In the genomic region with DNA sequence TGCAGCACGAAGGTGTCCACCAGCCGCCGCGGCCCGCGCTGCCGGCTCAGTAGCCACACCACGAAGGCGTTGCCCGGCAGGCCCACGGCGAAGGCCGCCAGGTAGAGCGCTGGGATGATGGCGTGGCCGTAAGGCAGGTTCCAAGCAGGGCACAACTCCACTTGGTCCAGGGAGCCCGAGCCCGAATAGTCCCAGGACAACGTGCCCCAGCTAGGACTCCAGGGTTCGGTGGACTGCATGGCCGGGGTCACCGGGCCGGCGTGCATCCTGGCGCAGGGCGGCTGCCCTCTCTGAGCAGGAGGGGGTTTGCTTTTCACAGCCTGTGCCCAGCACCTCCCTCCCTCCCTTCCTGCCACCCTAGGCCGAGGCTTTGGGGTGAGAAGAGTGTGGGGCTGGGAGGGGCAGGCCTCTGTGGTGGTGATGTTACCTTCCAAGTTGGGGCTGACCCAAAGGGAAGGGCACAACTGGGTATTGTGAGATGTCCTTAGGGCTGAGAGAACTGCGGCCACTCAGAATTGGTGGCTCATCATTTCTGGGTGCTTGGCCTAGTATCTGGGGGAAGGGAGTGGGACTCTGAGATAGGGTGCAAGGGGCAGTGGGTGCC, we compare ENCODE assay signal across 7 mouse cellular contexts. TPM values are rescaled to one million over a fixed set of nuclear protein-coding genes. Genes with fewer than 3 reads are reported as not detected.
DNase-seq lines count a peak whose midpoint lies in the region; ATAC-seq and TF ChIP-seq lines count a peak whose summit lies in the region.

TSS of gene Gpr25 (minus strand) at position 239 of the 604 bp plus-strand sequence.

- DNase-seq in layer of hippocampus, postnatal 10 days (ENCODE audit: low spot score in 2 of 2): no peak
- no peak for DNase-seq in layer of hippocampus, postnatal 14 days (ENCODE audit: low spot score in 2 of 2)
- no peak for DNase-seq in hindbrain, embryonic 14.5 days (ENCODE audit: low spot score)
- no peak for DNase-seq in midbrain, postnatal 0 days (ENCODE audit: low spot score)
- DNase-seq in urinary bladder, postnatal 14 days (ENCODE audit: low spot score): no peak

- H3K27me3 ChIP-seq in embryonic facial prominence, embryonic 12.5 days: peaks cover 63% of the 10 kb centered on the region
- peaks cover 49% of the 10 kb centered on the region for H3K27me3 ChIP-seq in hindbrain, embryonic 14.5 days (ENCODE audit: control insufficient read depth, insufficient read depth, low read length)
- peaks cover 5% of the 10 kb centered on the region; the same call in 1 of the 2 replicates for H3K27me3 ChIP-seq in midbrain, postnatal 0 days (ENCODE audit: insufficient read depth, low read length)

- peak within 1 kb of the TSS; percentile 65 for H3K9ac ChIP-seq in embryonic facial prominence, embryonic 12.5 days
- H3K9ac ChIP-seq in hindbrain, embryonic 14.5 days: peak within 1 kb of the TSS; percentile 77
- peak within 1 kb of the TSS; percentile 71 for H3K9ac ChIP-seq in midbrain, postnatal 0 days (replicated peaks; ENCODE audit: low read length, poor library complexity, severe bottlenecking)

- ATAC-seq in embryonic facial prominence, embryonic 12.5 days (ENCODE audit: insufficient number of reproducible peaks, insufficient read depth, low FRiP score, low TSS enrichment): 0 out of 2 replicates have a peak, but pooled peaks have one; percentile 12
- ATAC-seq in hindbrain, embryonic 14.5 days (ENCODE audit: low FRiP score): peak; percentile 49; the same call in 1 of the 2 replicates
- ATAC-seq in midbrain, postnatal 0 days (ENCODE audit: low FRiP score): peak; percentile 48
- no peak for ATAC-seq in inflammation-experienced regulatory T-cells, adult 6 months

- H3K9me3 ChIP-seq in embryonic facial prominence, embryonic 12.5 days: no peaks in the 10 kb centered on the region
- no peaks in the 10 kb centered on the region for H3K9me3 ChIP-seq in hindbrain, embryonic 14.5 days (ENCODE audit: control insufficient read depth, low read length)
- no peaks in the 10 kb centered on the region for H3K9me3 ChIP-seq in midbrain, postnatal 0 days (ENCODE audit: low read length)

- peak within 1 kb of the TSS; percentile 96 for H3K4me2 ChIP-seq in embryonic facial prominence, embryonic 12.5 days (replicated peaks)
- H3K4me2 ChIP-seq in hindbrain, embryonic 14.5 days (replicated peaks): peak within 1 kb of the TSS; percentile 93
- H3K4me2 ChIP-seq in midbrain, postnatal 0 days (ENCODE audit: low read depth, low read length, poor library complexity, severe bottlenecking): peak within 1 kb of the TSS; percentile 94

- no peaks in the 10 kb centered on the region for H3K36me3 ChIP-seq in embryonic facial prominence, embryonic 12.5 days
- H3K36me3 ChIP-seq in hindbrain, embryonic 14.5 days (replicated peaks; ENCODE audit: control insufficient read depth, insufficient read depth): no peaks in the 10 kb centered on the region
- no peaks in the 10 kb centered on the region for H3K36me3 ChIP-seq in midbrain, postnatal 0 days (ENCODE audit: insufficient read depth, low read length)

- peak within 1 kb of the TSS; percentile 54 for H3K4me3 ChIP-seq in embryonic facial prominence, embryonic 12.5 days
- H3K4me3 ChIP-seq in hindbrain, embryonic 14.5 days (replicated peaks; ENCODE audit: low read length): peak within 1 kb of the TSS; percentile 57
- H3K4me3 ChIP-seq in midbrain, postnatal 0 days (ENCODE audit: low read depth, low read length): peak within 1 kb of the TSS; percentile 56

- no peak for TF ChIP-seq CTCF in midbrain, postnatal 0 days (IDR thresholded peaks at IDR 0.05)

- peaks cover 13% of the 10 kb centered on the region for H3K4me1 ChIP-seq in embryonic facial prominence, embryonic 12.5 days
- H3K4me1 ChIP-seq in hindbrain, embryonic 14.5 days (replicated peaks; ENCODE audit: control insufficient read depth, insufficient read depth, low read length): peaks cover 14% of the 10 kb centered on the region
- H3K4me1 ChIP-seq in midbrain, postnatal 0 days (ENCODE audit: insufficient read depth, low read length): peaks cover 8% of the 10 kb centered on the region; the same call in 1 of the 2 replicates

- 7% methylated on average over 28 of the region's 28 CpGs for WGBS in embryonic facial prominence, embryonic 12.5 days
- WGBS in hindbrain, embryonic 14.5 days: 8% methylated on average over 27 of the region's 28 CpGs
- 8% methylated on average over 20 of the region's 28 CpGs for WGBS in midbrain, postnatal 0 days

- H3K27ac ChIP-seq in embryonic facial prominence, embryonic 12.5 days: no peak within 1 kb of the TSS
- peak within 1 kb of the TSS; percentile 38; the same call in 1 of the 2 replicates for H3K27ac ChIP-seq in hindbrain, embryonic 14.5 days
- peak within 1 kb of the TSS; percentile 65 for H3K27ac ChIP-seq in midbrain, postnatal 0 days (ENCODE audit: low read depth, low read length)

RNA-seq across cellular contexts. Expression of gene Gpr25, which starts in this region (rescaled TPM):
- total RNA-seq in layer of hippocampus, postnatal 10 days (2021): 10 to 100 TPM; 10.4 to 13.2 TPM
- total RNA-seq in layer of hippocampus, postnatal 14 days (2021): 1 to 10 TPM; 8.0 to 9.1 TPM
- not detected in 2 replicates for polyA plus RNA-seq in embryonic facial prominence, embryonic 12.5 days (2016; fragmentation: Nextera tagmentation; extraction: Ambion mirVana)
- 1.2 and 2.3 TPM in 2 replicates for polyA plus RNA-seq in hindbrain, embryonic 14.5 days (2014; fragmentation: Nextera tagmentation; extraction: Ambion mirVana)
- 1.3 and 2.8 TPM in 2 replicates for total RNA-seq in midbrain, postnatal 0 days (2014; rRNA removed)
- 1.7 and 2.1 TPM in 2 replicates for polyA plus RNA-seq in midbrain, postnatal 0 days (2015; fragmentation: Nextera tagmentation; extraction: Ambion mirVana)
- polyA plus RNA-seq in inflammation-experienced regulatory T-cells, adult 6 months (2017; shearing (Covaris generic)): not detected

Comparison
In these comparisons a context has a peak if more than half of its experiments do, and no peak if none do; other contexts are left out.
1. Peak in ATAC-seq, H3K4me3 ChIP-seq, H3K9ac ChIP-seq and H3K4me2 ChIP-seq in embryonic facial prominence, embryonic 12.5 days; RNA of the gene not detected or under 1 TPM.